Comparison of ENCODE assay signal across 8 mouse cellular contexts in genomic region chr2:162866613-162867314, GRCm38 (mm10).
DNase-seq lines count a peak whose midpoint lies in the region; ATAC-seq lines count a peak whose summit lies in the region.

No protein-coding gene starts in this region.

- no peak overlapping the region for H3K27ac ChIP-seq in heart, embryonic 12.5 days (ENCODE audit: poor library complexity, severe bottlenecking)
- no peak overlapping the region for H3K27ac ChIP-seq in forebrain, embryonic 13.5 days
- no peak overlapping the region for H3K27ac ChIP-seq in limb, embryonic 15.5 days

- H3K4me2 ChIP-seq in heart, embryonic 12.5 days, result peak overlapping the region; percentile 69
- H3K4me2 ChIP-seq in forebrain, embryonic 13.5 days, result peak overlapping the region; percentile 61
- H3K4me2 ChIP-seq in limb, embryonic 15.5 days, result peak overlapping the region; percentile 44; the same call in 1 of the 2 replicates

- no peak for ATAC-seq in heart, embryonic 12.5 days (ENCODE audit: insufficient number of reproducible peaks, low FRiP score)
- no peak for ATAC-seq in forebrain, embryonic 13.5 days
- no peak for ATAC-seq in limb, embryonic 15.5 days (ENCODE audit: insufficient number of reproducible peaks, low FRiP score, low TSS enrichment, low read depth)

- peaks cover 28% of the 10 kb centered on the region; the same call in 1 of the 2 replicates for H3K27me3 ChIP-seq in heart, embryonic 12.5 days (replicated peaks)
- H3K27me3 ChIP-seq in forebrain, embryonic 13.5 days, result peaks cover 21% of the 10 kb centered on the region
- H3K27me3 ChIP-seq in limb, embryonic 15.5 days, result peaks cover 8% of the 10 kb centered on the region; the same call in 1 of the 2 replicates

- intact Hi-C loops in heart, postnatal 10 days (cut with DNase I), result no loop called here

- H3K36me3 ChIP-seq in heart, embryonic 12.5 days, result no peaks in the 10 kb centered on the region
- H3K36me3 ChIP-seq in forebrain, embryonic 13.5 days (ENCODE audit: poor library complexity, severe bottlenecking), result no peaks in the 10 kb centered on the region
- H3K36me3 ChIP-seq in limb, embryonic 15.5 days, result no peaks in the 10 kb centered on the region

- 23% methylated on average over 11 of the region's 11 CpGs for WGBS in heart, embryonic 12.5 days
- 2% methylated on average over 11 of the region's 11 CpGs for WGBS in forebrain, embryonic 13.5 days
- WGBS in limb, embryonic 15.5 days, result 14% methylated on average over 11 of the region's 11 CpGs

- peaks cover 4% of the 10 kb centered on the region; the same call in 1 of the 2 replicates for H3K4me1 ChIP-seq in heart, embryonic 12.5 days (replicated peaks)
- H3K4me1 ChIP-seq in forebrain, embryonic 13.5 days, result peaks cover 16% of the 10 kb centered on the region
- peaks cover 4% of the 10 kb centered on the region for H3K4me1 ChIP-seq in limb, embryonic 15.5 days

- no peak overlapping the region for H3K9ac ChIP-seq in heart, embryonic 12.5 days
- H3K9ac ChIP-seq in forebrain, embryonic 13.5 days, result no peak overlapping the region
- H3K9ac ChIP-seq in limb, embryonic 15.5 days, result no peak overlapping the region

- DNase-seq in heart, postnatal 10 days, result no peak
- peak; percentile 32 for DNase-seq in brain, adult 2 months (ENCODE audit: low read depth, low spot score)
- DNase-seq in spleen, postnatal 14 days (ENCODE audit: low spot score in 2 of 2), result no peak
- no peak for DNase-seq in thymus, postnatal 36 days
- DNase-seq in urinary bladder, postnatal 25 days (ENCODE audit: low spot score), result no peak

- H3K9me3 ChIP-seq in heart, embryonic 12.5 days (replicated peaks), result no peaks in the 10 kb centered on the region
- H3K9me3 ChIP-seq in forebrain, embryonic 13.5 days (replicated peaks), result no peaks in the 10 kb centered on the region
- H3K9me3 ChIP-seq in limb, embryonic 15.5 days, result no peaks in the 10 kb centered on the region

- H3K4me3 ChIP-seq in heart, embryonic 12.5 days, result peak overlapping the region; percentile 27
- H3K4me3 ChIP-seq in forebrain, embryonic 13.5 days, result peak overlapping the region; percentile 31
- H3K4me3 ChIP-seq in limb, embryonic 15.5 days, result no peak overlapping the region
